In genomic region chr7:30333436-30333835, GRCm38 (mm10) we compare ENCODE assay signal across 9 mouse cellular contexts. TPM values are rescaled to one million over a fixed set of nuclear protein-coding genes. Genes with fewer than 3 reads are reported as not detected.
DNase-seq lines count a peak whose midpoint lies in the region; ATAC-seq and TF ChIP-seq lines count a peak whose summit lies in the region.
"Had no signal": no experiment of that assay in that cellular context is flagged by ENCODE, and none has a peak within 500 bp of the region (broad histone marks: within the 10 kb centered on the region; RNA-seq: fewer than 3 reads in every experiment).

No protein-coding gene starts in this region.

- DNase-seq in liver = peak; percentile 41
- no peak for DNase-seq in liver, embryonic 11.5 days (ENCODE audit: low spot score)
- peak; percentile 60 to 72 for DNase-seq in adrenal gland, adult 18-20 months (ENCODE audit: low spot score in 2 of 2)
- DNase-seq in frontal cortex, postnatal 14 days (ENCODE audit: low spot score in 2 of 2) = peak; percentile 71 to 80
- peak; percentile 72 for DNase-seq in liver, postnatal 0 days
- DNase-seq in skeletal muscle tissue, adult 2 months (ENCODE audit: low read depth, low spot score) = peak; percentile 41
- DNase-seq in embryo, embryonic 11 days = no peak

- H3K9me3 ChIP-seq in liver, embryonic 11.5 days (ENCODE audit: control insufficient read depth, low read length) = no peaks in the 10 kb centered on the region
- H3K9me3 ChIP-seq in intestine, embryonic 15.5 days = no peaks in the 10 kb centered on the region
- H3K9me3 ChIP-seq in liver, postnatal 0 days (ENCODE audit: low read length) = no peaks in the 10 kb centered on the region

- 57% methylated on average over 4 of the region's 4 CpGs for WGBS in liver, embryonic 11.5 days
- 25% methylated on average over 4 of the region's 4 CpGs for WGBS in intestine, embryonic 15.5 days
- 13% methylated on average over 4 of the region's 4 CpGs for whole genome bisulfite sequencing in liver, postnatal 0 days (ENCODE audit: insufficient replicate concordance)

- H3K4me1 ChIP-seq in liver, embryonic 11.5 days (replicated peaks; ENCODE audit: control insufficient read depth, insufficient read depth, low read length) = no peaks in the 10 kb centered on the region
- H3K4me1 ChIP-seq in intestine, embryonic 15.5 days (replicated peaks) = peaks cover 10% of the 10 kb centered on the region
- peaks cover 8% of the 10 kb centered on the region for H3K4me1 ChIP-seq in liver, postnatal 0 days (ENCODE audit: insufficient read depth)

- no peak for ATAC-seq in liver, embryonic 11.5 days (replicated peaks; ENCODE audit: low FRiP score)
- peak; percentile 58 for ATAC-seq in intestine, embryonic 15.5 days
- no peak for ATAC-seq in liver, postnatal 0 days

- no peak overlapping the region for H3K4me3 ChIP-seq in liver, embryonic 11.5 days (ENCODE audit: low read depth, low read length)
- H3K4me3 ChIP-seq in intestine, embryonic 15.5 days (replicated peaks) = no peak overlapping the region
- H3K4me3 ChIP-seq in liver, postnatal 0 days (ENCODE audit: low read depth, low read length) = no peak overlapping the region

- H3K27ac ChIP-seq in liver, embryonic 11.5 days (ENCODE audit: low read depth, low read length) = no peak overlapping the region
- H3K27ac ChIP-seq in intestine, embryonic 15.5 days = no peak overlapping the region
- H3K27ac ChIP-seq in liver, postnatal 0 days (ENCODE audit: low read depth) = no peak overlapping the region
- H3K27ac ChIP-seq: liver, embryonic 14.5 days had no signal

- no peak overlapping the region for H3K9ac ChIP-seq in liver, embryonic 11.5 days (ENCODE audit: low read depth, low read length)
- H3K9ac ChIP-seq in intestine, embryonic 15.5 days = no peak overlapping the region
- no peak overlapping the region for H3K9ac ChIP-seq in liver, postnatal 0 days (replicated peaks)
- H3K9ac ChIP-seq: liver, embryonic 14.5 days had no signal

- no peak for TF ChIP-seq EP300 in liver, postnatal 0 days (IDR thresholded peaks at IDR 0.05; ENCODE audit: low read depth)

- no peak overlapping the region for H3K4me2 ChIP-seq in liver, embryonic 11.5 days
- H3K4me2 ChIP-seq in intestine, embryonic 15.5 days (replicated peaks) = no peak overlapping the region
- no peak overlapping the region for H3K4me2 ChIP-seq in liver, postnatal 0 days (ENCODE audit: low read depth, low read length)

- peaks cover 18% of the 10 kb centered on the region for H3K27me3 ChIP-seq in liver, embryonic 11.5 days (replicated peaks; ENCODE audit: control insufficient read depth, insufficient read depth, low read length)
- H3K27me3 ChIP-seq in intestine, embryonic 15.5 days (replicated peaks) = peaks cover 16% of the 10 kb centered on the region; the same call in 1 of the 2 replicates
- H3K27me3 ChIP-seq in liver, postnatal 0 days (ENCODE audit: insufficient read depth, low read length) = peaks cover 10% of the 10 kb centered on the region; the same call in 1 of the 2 replicates

- H3K36me3 ChIP-seq in liver, embryonic 11.5 days (ENCODE audit: control insufficient read depth, insufficient read depth, low read length) = no peaks in the 10 kb centered on the region
- H3K36me3 ChIP-seq in intestine, embryonic 15.5 days = no peaks in the 10 kb centered on the region
- H3K36me3 ChIP-seq in liver, postnatal 0 days (replicated peaks; ENCODE audit: insufficient read depth, low read length) = no peaks in the 10 kb centered on the region

- no peak for TF ChIP-seq CTCF in liver, postnatal 0 days (IDR thresholded peaks at IDR 0.05; ENCODE audit: low read depth)

RNA-seq across cellular contexts. Expression of gene Sdhaf1, which starts 9.7 kb away (rescaled TPM):
- polyA plus RNA-seq in liver, embryonic 11.5 days (2014; fragmentation: Nextera tagmentation; extraction: Ambion mirVana) = 13.5 and 14.6 TPM in 2 replicates
- total RNA-seq in adrenal gland, adult 18-20 months (2021) = 10 to 100 TPM in 1 of 2 experiments, 1 to 10 TPM in 1; 8.8 to 12.0 TPM
- polyA plus RNA-seq in intestine, embryonic 15.5 days (2015; fragmentation: Nextera tagmentation; extraction: Ambion mirVana) = 15.5 and 18.0 TPM in 2 replicates
- 14.0 TPM in 2 replicates for polyA plus RNA-seq in liver, postnatal 0 days (2015; fragmentation: Nextera tagmentation; extraction: Ambion mirVana)

RNA-seq across cellular contexts. Expression of gene E130208F15Rik, which starts 11.9 kb away (rescaled TPM):
- not detected in 2 replicates for polyA plus RNA-seq in liver, embryonic 11.5 days (2014; fragmentation: Nextera tagmentation; extraction: Ambion mirVana)
- 1 to 10 TPM in 1 of 2 experiments, under 1 TPM in 1; 0.63 to 1.0 TPM for total RNA-seq in adrenal gland, adult 18-20 months (2021)
- polyA plus RNA-seq in intestine, embryonic 15.5 days (2015; fragmentation: Nextera tagmentation; extraction: Ambion mirVana) = 1.8 TPM in 1 of 2 replicates, not detected in the other
- not detected in 2 replicates for polyA plus RNA-seq in liver, postnatal 0 days (2015; fragmentation: Nextera tagmentation; extraction: Ambion mirVana)

RNA-seq across cellular contexts. Expression of gene Syne4, which starts 18.8 kb away (rescaled TPM):
- polyA plus RNA-seq in liver, embryonic 11.5 days (2014; fragmentation: Nextera tagmentation; extraction: Ambion mirVana) = 25.6 and 28.9 TPM in 2 replicates
- 10 to 100 TPM; 21.8 to 31.5 TPM for total RNA-seq in adrenal gland, adult 18-20 months (2021)
- polyA plus RNA-seq in intestine, embryonic 15.5 days (2015; fragmentation: Nextera tagmentation; extraction: Ambion mirVana) = 47.7 and 65.3 TPM in 2 replicates
- polyA plus RNA-seq in liver, postnatal 0 days (2015; fragmentation: Nextera tagmentation; extraction: Ambion mirVana) = 11.4 and 12.8 TPM in 2 replicates

RNA-seq across cellular contexts. Expression of gene Alkbh6, which starts 24.9 kb away (rescaled TPM):
- polyA plus RNA-seq in liver, embryonic 11.5 days (2014; fragmentation: Nextera tagmentation; extraction: Ambion mirVana) = 38.7 and 43.4 TPM in 2 replicates
- 10 to 100 TPM; 56.3 to 74.8 TPM for total RNA-seq in adrenal gland, adult 18-20 months (2021)
- polyA plus RNA-seq in intestine, embryonic 15.5 days (2015; fragmentation: Nextera tagmentation; extraction: Ambion mirVana) = 63.9 and 68.5 TPM in 2 replicates
- 23.1 and 23.9 TPM in 2 replicates for polyA plus RNA-seq in liver, postnatal 0 days (2015; fragmentation: Nextera tagmentation; extraction: Ambion mirVana)

RNA-seq across cellular contexts. Expression of gene Lrfn3, which starts 29.1 kb away (rescaled TPM):
- 3.5 TPM in 2 replicates for polyA plus RNA-seq in liver, embryonic 11.5 days (2014; fragmentation: Nextera tagmentation; extraction: Ambion mirVana)
- 1 to 10 TPM; 6.7 to 8.5 TPM for total RNA-seq in adrenal gland, adult 18-20 months (2021)
- polyA plus RNA-seq in intestine, embryonic 15.5 days (2015; fragmentation: Nextera tagmentation; extraction: Ambion mirVana) = 2.9 and 3.9 TPM in 2 replicates
- 7.4 and 8.3 TPM in 2 replicates for polyA plus RNA-seq in liver, postnatal 0 days (2015; fragmentation: Nextera tagmentation; extraction: Ambion mirVana)

Comparison
In these comparisons a context has a peak if more than half of its experiments do, and no peak if none do; other contexts are left out.
1. DNase-seq: peak in liver (single experiment), adrenal gland, adult 18-20 months (2 of 2), frontal cortex, postnatal 14 days (2 of 2), liver, postnatal 0 days (single experiment) and skeletal muscle tissue, adult 2 months (single experiment); none in liver, embryonic 11.5 days (single experiment) and embryo, embryonic 11 days (single experiment).